Mouse (Mus musculus): Measurements from ENCODE around the gene Tdrd9. TPM values are rescaled to one million over a fixed set of nuclear protein-coding genes. Genes with fewer than 3 reads are reported as not detected.

Gene Tdrd9
- polyA plus RNA-seq, 1 experiment: 0.59 TPM

- no peak for DNase-seq (ENCODE audit: low read depth)
- TF ChIP-seq POLR2A (IDR thresholded peaks at IDR 0.05; ENCODE audit: borderline replicate concordance, extremely low read depth, insufficient read depth, insufficient read length, poor library complexity, severe bottlenecking): no peak
- no peak for TF ChIP-seq CTCF (IDR thresholded peaks at IDR 0.05; ENCODE audit: borderline replicate concordance, extremely low read depth, insufficient read depth, insufficient read length)
Measured at GRCm38 (mm10) chr12:111999735-112000134, 28.4 kb downstream of the Tdrd9 start.

- peak; percentile 85 for DNase-seq (ENCODE audit: low read depth)
- TF ChIP-seq POLR2A (IDR thresholded peaks at IDR 0.05; ENCODE audit: borderline replicate concordance, extremely low read depth, insufficient read depth, insufficient read length, poor library complexity, severe bottlenecking): no peak
- TF ChIP-seq CTCF (IDR thresholded peaks at IDR 0.05; ENCODE audit: borderline replicate concordance, extremely low read depth, insufficient read depth, insufficient read length): peak; percentile 63; the same call in 1 of the 2 replicates
Measured at GRCm38 (mm10) chr12:112001223-112001622, 29.9 kb downstream of the Tdrd9 start.

- peak; percentile 67 for DNase-seq (ENCODE audit: low read depth)
- TF ChIP-seq POLR2A (IDR thresholded peaks at IDR 0.05; ENCODE audit: borderline replicate concordance, extremely low read depth, insufficient read depth, insufficient read length, poor library complexity, severe bottlenecking) (no peak), CTCF (IDR thresholded peaks at IDR 0.05; ENCODE audit: borderline replicate concordance, extremely low read depth, insufficient read depth, insufficient read length) (no peak)
Measured at GRCm38 (mm10) chr12:112012511-112013270, 41.3 kb downstream of the Tdrd9 start.

- peak; percentile 74 for DNase-seq (ENCODE audit: low read depth)
- TF ChIP-seq POLR2A (IDR thresholded peaks at IDR 0.05; ENCODE audit: borderline replicate concordance, extremely low read depth, insufficient read depth, insufficient read length, poor library complexity, severe bottlenecking) (no peak), CTCF (IDR thresholded peaks at IDR 0.05; ENCODE audit: borderline replicate concordance, extremely low read depth, insufficient read depth, insufficient read length) (no peak)
Measured at GRCm38 (mm10) chr12:112013271-112013801, 42.0 kb downstream of the Tdrd9 start.

GRCm38 (mm10) chr12:112016346-112016745, 45.0 kb downstream of the Tdrd9 start:
- TF ChIP-seq POLR2A (IDR thresholded peaks at IDR 0.05; ENCODE audit: borderline replicate concordance, extremely low read depth, insufficient read depth, insufficient read length, poor library complexity, severe bottlenecking) (no peak), CTCF (IDR thresholded peaks at IDR 0.05; ENCODE audit: borderline replicate concordance, extremely low read depth, insufficient read depth, insufficient read length) (no peak)
- no peak for DNase-seq (ENCODE audit: low read depth)

GRCm38 (mm10) chr12:112023306-112023705, 51.9 kb downstream of the Tdrd9 start:
- no peak for DNase-seq (ENCODE audit: low read depth)
- TF ChIP-seq POLR2A (IDR thresholded peaks at IDR 0.05; ENCODE audit: borderline replicate concordance, extremely low read depth, insufficient read depth, insufficient read length, poor library complexity, severe bottlenecking) (no peak), CTCF (IDR thresholded peaks at IDR 0.05; ENCODE audit: borderline replicate concordance, extremely low read depth, insufficient read depth, insufficient read length) (no peak)

GRCm38 (mm10) chr12:112024581-112025310, 53.4 kb downstream of the Tdrd9 start:
- TF ChIP-seq CTCF (IDR thresholded peaks at IDR 0.05; ENCODE audit: borderline replicate concordance, extremely low read depth, insufficient read depth, insufficient read length) (no peak), POLR2A (IDR thresholded peaks at IDR 0.05; ENCODE audit: borderline replicate concordance, extremely low read depth, insufficient read depth, insufficient read length, poor library complexity, severe bottlenecking) (no peak)
- DNase-seq (ENCODE audit: low read depth): no peak

- DNase-seq (ENCODE audit: low read depth): no peak
- TF ChIP-seq POLR2A (IDR thresholded peaks at IDR 0.05; ENCODE audit: borderline replicate concordance, extremely low read depth, insufficient read depth, insufficient read length, poor library complexity, severe bottlenecking): no peak
- no peak for TF ChIP-seq CTCF (IDR thresholded peaks at IDR 0.05; ENCODE audit: borderline replicate concordance, extremely low read depth, insufficient read depth, insufficient read length)
Measured at GRCm38 (mm10) chr12:112025457-112025856, 54.1 kb downstream of the Tdrd9 start.

GRCm38 (mm10) chr12:112025907-112026645, 54.7 kb downstream of the Tdrd9 start:
- TF ChIP-seq POLR2A (IDR thresholded peaks at IDR 0.05; ENCODE audit: borderline replicate concordance, extremely low read depth, insufficient read depth, insufficient read length, poor library complexity, severe bottlenecking) (no peak), CTCF (IDR thresholded peaks at IDR 0.05; ENCODE audit: borderline replicate concordance, extremely low read depth, insufficient read depth, insufficient read length) (no peak)
- DNase-seq (ENCODE audit: low read depth): no peak

GRCm38 (mm10) chr12:112027408-112027807, 56.0 kb downstream of the Tdrd9 start:
- TF ChIP-seq CTCF (IDR thresholded peaks at IDR 0.05; ENCODE audit: borderline replicate concordance, extremely low read depth, insufficient read depth, insufficient read length) (no peak), POLR2A (IDR thresholded peaks at IDR 0.05; ENCODE audit: borderline replicate concordance, extremely low read depth, insufficient read depth, insufficient read length, poor library complexity, severe bottlenecking) (no peak)

More at GRCm38 (mm10) chr12:112027408-112027807, 56.0 kb downstream of the Tdrd9 start:
- DNase-seq (ENCODE audit: low read depth): no peak

Measured in brain, embryonic 14.5 days (tissue).